Mouse (Mus musculus) G1E (cell line): ENCODE data around the gene Slc9a9.

Experiments used
- CTCF ChIP-seq: IDR thresholded peaks from 2 replicates; pipeline ENCODE4 v1.5.1; 2012; ENCODE audit warnings: low read depth, low read length, inconsistent platforms, mixed read lengths
- GATA1 ChIP-seq: IDR thresholded peaks from 2 replicates; pipeline ENCODE4 v1.6.1; 2012; ENCODE audit warnings: borderline replicate concordance, low read length, inconsistent platforms, mixed read lengths
- GATA2 ChIP-seq: IDR thresholded peaks from 2 replicates; pipeline ENCODE4 v1.6.1; 2012; ENCODE audit warnings: low read depth, low read length, inconsistent platforms, borderline replicate concordance
- POLR2AphosphoS5 ChIP-seq: IDR thresholded peaks from 2 replicates; pipeline ENCODE4 v1.6.1; 2012; ENCODE audit warnings: low read depth, low read length, inconsistent platforms; ENCODE audit not compliant: insufficient replicate concordance
- TAL1 ChIP-seq: conservative IDR thresholded peaks from 2 replicates; pipeline ENCODE4 v1.6.1; 2012; ENCODE audit warnings: low read depth, low read length, inconsistent platforms, mixed read lengths

DNA sequence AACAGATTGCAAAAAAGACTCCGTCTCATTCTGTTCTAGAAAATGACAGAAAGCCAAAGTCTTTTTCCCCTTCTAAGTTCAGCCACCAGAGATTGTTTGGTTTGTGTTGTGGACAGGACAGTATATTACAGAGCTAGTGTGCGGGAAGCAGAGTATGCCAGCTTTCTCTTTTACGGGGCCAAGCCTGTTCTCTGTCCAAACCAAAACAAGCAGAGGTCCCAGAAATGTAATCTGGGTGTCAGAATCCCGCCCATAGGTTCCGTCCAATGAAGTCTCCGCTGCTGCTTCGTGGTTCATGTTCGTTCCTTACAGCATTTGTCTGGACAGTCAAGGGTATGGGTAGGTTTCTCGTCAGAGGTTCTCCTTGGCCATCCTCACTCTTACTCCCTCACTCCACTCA is 242.4 kb downstream of the Slc9a9 start:
- TF ChIP-seq CTCF (no peak), TAL1 (no peak), GATA1 (no peak), GATA2 (no peak), POLR2AphosphoS5 (no peak)
